Mouse (Mus musculus): ENCODE data around the gene Rhox2c.
"Not testable (repeated sequence)": the region's sequence is repeated elsewhere in the genome, so short reads cannot be mapped to it uniquely, and the experiment has no call there.

- TF ChIP-seq CTCF (IDR thresholded peaks at IDR 0.05; ENCODE audit: low read depth, low read length); EP300 (IDR thresholded peaks at IDR 0.05; ENCODE audit: insufficient read depth, low read depth, low read length): not testable (repeated sequence)
These were observed 41.7 kb upstream of the Rhox2c start, which contains the start of gene Rhox2b for GRCm38 (mm10) chrX:37411767-37412166.
